Mouse (Mus musculus) heart, embryonic 12.5 days (tissue): ENCODE data around the gene Catsper3. TPM values are rescaled to one million over a fixed set of nuclear protein-coding genes. Genes with fewer than 3 reads are reported as not detected.

Experiments
- ATAC-seq: fragments of 200-750 bp; cut with Nextera tagmentation; 2 replicates; pipeline ENCODE4 v1.8.0; 2017; ENCODE audit warnings: moderate TSS enrichment, moderate library complexity; ENCODE audit not compliant: insufficient number of reproducible peaks, low FRiP score
- H3K27ac ChIP-seq: fragments of 300-500 bp; sonication (generic); 2 replicates; pipeline ENCODE4 v1.5.1; 2016; ENCODE audit warnings: mild to moderate bottlenecking, moderate library complexity; ENCODE audit not compliant: poor library complexity, severe bottlenecking
- H3K27me3 ChIP-seq: fragments of 300-500 bp; sonication (generic); replicated peaks from 2 replicates; pipeline ENCODE4 v1.6.1; 2016; ENCODE audit warnings: mild to moderate bottlenecking, moderate library complexity
- H3K36me3 ChIP-seq: fragments of 300-500 bp; sonication (generic); 2 replicates; pipeline ENCODE4 v1.6.1; 2016; ENCODE audit warnings: mild to moderate bottlenecking, moderate library complexity
- H3K4me1 ChIP-seq: fragments of 300-500 bp; sonication (generic); replicated peaks from 2 replicates; pipeline ENCODE4 v1.6.1; 2016; ENCODE audit warnings: mild to moderate bottlenecking
- H3K4me2 ChIP-seq: fragments of 300-500 bp; sonication (generic); 2 replicates; pipeline ENCODE4 v1.6.1; 2016; ENCODE audit warnings: mild to moderate bottlenecking, moderate library complexity
- H3K4me3 ChIP-seq: fragments of 300-500 bp; sonication (generic); 2 replicates; pipeline ENCODE4 v1.5.1; 2016; ENCODE audit warnings: mild to moderate bottlenecking
- H3K9ac ChIP-seq: fragments of 300-500 bp; sonication (generic); 2 replicates; pipeline ENCODE4 v1.6.1; 2016; ENCODE audit warnings: mild to moderate bottlenecking, moderate library complexity
- H3K9me3 ChIP-seq: fragments of 300-500 bp; sonication (generic); replicated peaks from 2 replicates; pipeline ENCODE4 v1.6.1; 2016; ENCODE audit warnings: mild to moderate bottlenecking, moderate library complexity
- WGBS: fragments of 180-500 bp; shearing (Covaris S2); methylation state at CpG from one replicate; pipeline ENCODE4 v1.1.7; 2016; 5-methylcytosine and 5-hydroxymethylcytosine counted together
- polyA plus RNA-seq: library from polyadenylated mRNA; unstranded; fragments of >200 nt; fragmentation: Nextera tagmentation; extraction: Ambion mirVana; gene quantifications from 2 replicates; pipeline ENCODE4 v1.2.1, GENCODE M21; 2016

Catsper3 gene
- polyA plus RNA-seq, 1 experiment from 2014 or later: not detected

DNA sequence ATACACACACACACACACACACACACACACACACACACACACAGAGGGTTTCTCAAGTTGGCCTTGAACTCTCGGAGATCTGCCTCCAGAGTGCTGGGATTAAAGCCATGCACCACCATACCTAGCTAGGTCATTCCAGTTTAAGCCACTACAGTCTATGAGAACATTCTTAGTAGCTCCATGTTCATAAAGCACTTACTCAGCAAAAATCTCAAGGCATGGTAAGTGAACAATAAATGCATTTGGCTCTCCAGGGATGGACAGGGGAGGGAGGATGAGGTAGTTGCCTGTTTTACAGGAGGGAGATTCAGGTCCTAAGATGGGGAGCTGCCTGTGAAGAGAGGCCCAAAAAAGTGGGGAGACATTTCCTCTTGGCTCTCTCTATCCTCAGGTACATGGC is 19.6 kb downstream of the Catsper3 start:
- WGBS: 91% methylated on average over 1 of the region's 1 CpGs
- Histone ChIP-seq H3K4me1 (no peaks in the 10 kb centered on the region), H3K9me3 (peaks cover 8% of the 10 kb centered on the region), H3K4me2 (no peak overlapping the region), H3K27ac (no peak overlapping the region), H3K4me3 (no peak overlapping the region), H3K36me3 (no peaks in the 10 kb centered on the region), H3K27me3 (0 out of 2 replicates have a peak, but pooled peaks cover 6% of the 10 kb centered on the region), H3K9ac (no peak overlapping the region)
- no peak for ATAC-seq

DNA sequence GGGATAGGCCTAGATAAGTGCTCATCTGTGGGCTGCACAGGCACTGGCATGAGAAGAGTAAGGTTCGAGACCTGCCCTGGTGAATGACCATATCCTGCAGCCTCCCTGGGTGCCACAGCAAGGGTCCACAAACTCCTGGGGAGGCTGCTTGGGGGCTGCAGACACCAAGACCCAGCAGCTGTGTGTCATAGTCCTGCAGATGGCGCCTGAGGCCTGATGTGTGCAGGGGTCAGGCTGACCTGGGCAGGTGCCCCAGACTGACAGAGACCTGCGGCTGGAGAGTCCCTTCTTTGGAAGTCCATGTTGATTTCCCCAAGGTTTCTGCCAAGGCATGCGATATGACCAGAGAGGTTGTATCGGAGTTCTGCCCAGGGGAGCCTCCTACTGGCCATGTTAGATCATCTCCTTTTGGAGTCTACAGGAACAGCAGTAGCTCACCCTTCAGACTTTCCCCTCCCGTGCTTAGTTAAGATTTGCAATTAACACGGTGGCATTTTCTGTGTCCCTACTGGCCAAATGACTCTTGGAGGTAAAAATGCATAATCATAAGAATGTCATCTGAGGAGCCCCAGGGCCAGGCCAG is 24.8 kb downstream of the Catsper3 start:
- H3K27me3 ChIP-seq: peaks cover 22% of the 10 kb centered on the region; the same call in 1 of the 2 replicates

DNA sequence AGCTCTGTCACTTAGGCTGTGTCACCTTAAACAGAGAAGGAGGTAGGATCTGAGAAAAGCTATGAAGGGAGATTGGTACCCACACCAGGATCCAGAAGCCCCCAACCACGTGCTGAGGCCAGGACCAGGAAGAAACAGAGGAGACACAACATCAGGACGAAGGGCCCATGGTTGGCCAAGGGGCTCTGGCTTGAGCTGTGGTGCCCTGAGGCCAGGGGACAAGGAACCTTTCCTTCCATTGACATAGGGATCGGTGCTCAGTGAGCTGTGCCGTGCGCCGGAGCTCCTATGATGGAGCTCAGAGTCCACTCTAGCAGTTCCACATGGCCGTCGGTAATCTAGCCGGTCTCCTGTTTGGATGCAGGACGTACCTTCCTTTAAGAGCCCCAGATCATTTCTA is 25.3 kb downstream of the Catsper3 start:
- H3K27me3 ChIP-seq: peaks cover 22% of the 10 kb centered on the region; the same call in 1 of the 2 replicates
- H3K9me3 ChIP-seq: no peaks in the 10 kb centered on the region
- H3K4me3 ChIP-seq: no peak overlapping the region
- no peak overlapping the region for H3K27ac ChIP-seq
- ATAC-seq: no peak
- no peak overlapping the region for H3K4me2 ChIP-seq
- H3K36me3 ChIP-seq: no peaks in the 10 kb centered on the region
- 86% methylated on average over 10 of the region's 10 CpGs for WGBS
- H3K4me1 ChIP-seq: no peaks in the 10 kb centered on the region
- H3K9ac ChIP-seq: no peak overlapping the region

More for the DNA sequence above, 24.8 kb downstream of the Catsper3 start:
- H3K4me1 ChIP-seq: no peaks in the 10 kb centered on the region
- H3K4me2 ChIP-seq: no peak overlapping the region
- no peak overlapping the region for H3K9ac ChIP-seq
- no peak for ATAC-seq
- WGBS: 55% methylated on average over 7 of the region's 7 CpGs
- H3K36me3 ChIP-seq: no peaks in the 10 kb centered on the region
- H3K9me3 ChIP-seq: no peaks in the 10 kb centered on the region
- no peak overlapping the region for H3K4me3 ChIP-seq
- H3K27ac ChIP-seq: no peak overlapping the region

DNA sequence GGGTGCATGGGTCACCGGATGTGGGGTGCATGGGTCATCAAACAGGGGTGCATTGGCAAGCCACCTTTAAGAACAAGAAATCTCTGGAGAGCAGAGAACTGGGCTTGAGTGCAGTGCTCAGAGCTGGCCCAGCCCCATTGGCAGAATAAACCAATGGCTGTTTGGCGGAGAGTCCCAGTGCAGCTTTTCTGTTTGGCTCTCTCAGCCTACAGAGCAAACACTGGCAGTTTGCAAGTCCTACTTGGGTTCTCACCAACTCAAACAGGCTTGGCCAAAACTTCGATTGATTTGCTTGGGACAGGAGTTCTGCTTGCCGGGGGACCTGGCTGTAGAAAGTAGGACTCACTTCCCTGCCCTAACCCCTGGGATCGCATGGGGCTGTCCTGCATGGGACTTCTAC is 26.6 kb downstream of the Catsper3 start:
- H3K9ac ChIP-seq: no peak overlapping the region
- H3K36me3 ChIP-seq: no peaks in the 10 kb centered on the region
- no peak for ATAC-seq
- H3K9me3 ChIP-seq: no peaks in the 10 kb centered on the region
- H3K4me3 ChIP-seq: no peak overlapping the region
- H3K4me1 ChIP-seq: no peaks in the 10 kb centered on the region
- WGBS: 65% methylated on average over 5 of the region's 5 CpGs
- peaks cover 32% of the 10 kb centered on the region for H3K27me3 ChIP-seq
- H3K27ac ChIP-seq: no peak overlapping the region
- no peak overlapping the region for H3K4me2 ChIP-seq

DNA sequence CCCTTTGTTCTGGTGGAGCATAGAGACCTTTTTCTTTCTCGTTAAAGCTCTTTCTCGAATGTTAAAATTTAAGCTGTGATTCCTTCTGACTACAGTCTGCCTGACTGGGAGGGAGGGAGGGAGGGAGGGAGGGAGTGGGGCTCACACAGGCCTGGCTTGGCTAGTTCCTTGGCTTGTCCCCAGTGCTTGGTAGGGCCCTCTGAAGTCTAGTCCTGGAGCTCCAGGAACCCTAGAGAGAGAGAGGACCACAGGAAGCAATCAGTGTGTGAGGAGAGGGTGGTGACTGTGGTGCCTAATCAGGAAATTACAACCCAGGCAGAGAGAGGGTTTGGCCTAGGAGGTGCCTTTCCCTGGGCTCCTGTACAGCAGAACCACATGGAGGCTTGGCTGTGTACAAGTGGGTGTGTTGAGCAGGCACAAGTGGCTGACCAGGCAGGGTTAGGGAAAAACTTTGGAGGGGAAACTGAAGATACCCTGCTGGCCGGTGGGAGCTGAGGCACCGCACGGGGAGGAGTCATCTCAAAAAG is 29.2 kb downstream of the Catsper3 start:
- Histone ChIP-seq H3K27ac (no peak overlapping the region), H3K4me2 (no peak overlapping the region), H3K9me3 (no peaks in the 10 kb centered on the region), H3K4me1 (no peaks in the 10 kb centered on the region), H3K27me3 (peaks cover 46% of the 10 kb centered on the region), H3K4me3 (no peak overlapping the region), H3K9ac (no peak overlapping the region), H3K36me3 (no peaks in the 10 kb centered on the region)
- ATAC-seq: no peak
- WGBS: 63% methylated on average over 5 of the region's 5 CpGs

DNA sequence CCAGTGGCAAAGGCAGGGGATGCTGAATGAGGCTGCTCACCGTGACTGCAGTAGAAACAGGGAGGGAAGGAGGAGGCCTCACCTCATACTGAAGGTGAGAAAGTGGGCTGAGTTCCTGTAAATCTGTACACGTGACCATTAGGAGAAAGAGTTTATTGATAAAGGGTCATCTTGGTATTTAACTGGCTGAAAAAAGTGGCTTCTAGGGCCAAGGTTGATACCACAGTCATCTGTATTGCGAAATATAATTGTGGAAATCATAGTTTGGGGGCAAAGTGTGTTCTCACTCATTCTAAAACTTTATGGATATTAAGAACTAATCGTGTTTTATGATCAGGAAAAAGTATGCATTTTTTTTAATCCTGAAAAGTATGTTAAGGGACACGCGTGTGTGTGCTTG is 30.5 kb downstream of the Catsper3 start:
- Histone ChIP-seq H3K4me2 (no peak overlapping the region), H3K27me3 (peaks cover 47% of the 10 kb centered on the region), H3K27ac (no peak overlapping the region), H3K9me3 (no peaks in the 10 kb centered on the region), H3K4me1 (no peaks in the 10 kb centered on the region), H3K4me3 (no peak overlapping the region), H3K9ac (no peak overlapping the region), H3K36me3 (no peaks in the 10 kb centered on the region)
- no peak for ATAC-seq
- 71% methylated on average over 6 of the region's 6 CpGs for WGBS

DNA sequence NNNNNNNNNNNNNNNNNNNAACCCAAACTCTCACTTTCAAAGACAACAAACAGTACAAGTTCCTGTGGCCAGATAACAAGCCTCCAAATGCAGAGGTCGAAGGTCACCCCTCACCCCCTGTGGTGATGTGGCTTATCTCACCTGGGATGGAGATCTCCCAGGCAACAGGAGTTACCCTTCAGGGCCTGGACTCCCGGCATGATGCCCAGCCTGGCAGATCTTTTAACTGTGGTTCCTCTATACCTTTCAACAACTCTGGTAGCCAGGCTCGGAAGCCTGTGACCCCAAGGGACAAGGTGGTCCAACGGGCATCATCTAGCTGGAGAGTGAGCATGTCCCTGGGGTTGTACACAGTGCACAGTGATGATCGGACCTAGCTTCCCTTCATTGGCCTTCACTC is 38.1 kb downstream of the Catsper3 start:
- ATAC-seq: no peak
- H3K4me2 ChIP-seq: no peak overlapping the region
- no peak overlapping the region for H3K27ac ChIP-seq
- 50% methylated on average over 5 of the region's 5 CpGs for WGBS
- H3K27me3 ChIP-seq: peaks cover 76% of the 10 kb centered on the region
- H3K9me3 ChIP-seq: no peaks in the 10 kb centered on the region
- H3K36me3 ChIP-seq: no peaks in the 10 kb centered on the region
- H3K4me3 ChIP-seq: no peak overlapping the region
- H3K4me1 ChIP-seq: peaks cover 11% of the 10 kb centered on the region; the same call in 1 of the 2 replicates
- H3K9ac ChIP-seq: no peak overlapping the region

DNA sequence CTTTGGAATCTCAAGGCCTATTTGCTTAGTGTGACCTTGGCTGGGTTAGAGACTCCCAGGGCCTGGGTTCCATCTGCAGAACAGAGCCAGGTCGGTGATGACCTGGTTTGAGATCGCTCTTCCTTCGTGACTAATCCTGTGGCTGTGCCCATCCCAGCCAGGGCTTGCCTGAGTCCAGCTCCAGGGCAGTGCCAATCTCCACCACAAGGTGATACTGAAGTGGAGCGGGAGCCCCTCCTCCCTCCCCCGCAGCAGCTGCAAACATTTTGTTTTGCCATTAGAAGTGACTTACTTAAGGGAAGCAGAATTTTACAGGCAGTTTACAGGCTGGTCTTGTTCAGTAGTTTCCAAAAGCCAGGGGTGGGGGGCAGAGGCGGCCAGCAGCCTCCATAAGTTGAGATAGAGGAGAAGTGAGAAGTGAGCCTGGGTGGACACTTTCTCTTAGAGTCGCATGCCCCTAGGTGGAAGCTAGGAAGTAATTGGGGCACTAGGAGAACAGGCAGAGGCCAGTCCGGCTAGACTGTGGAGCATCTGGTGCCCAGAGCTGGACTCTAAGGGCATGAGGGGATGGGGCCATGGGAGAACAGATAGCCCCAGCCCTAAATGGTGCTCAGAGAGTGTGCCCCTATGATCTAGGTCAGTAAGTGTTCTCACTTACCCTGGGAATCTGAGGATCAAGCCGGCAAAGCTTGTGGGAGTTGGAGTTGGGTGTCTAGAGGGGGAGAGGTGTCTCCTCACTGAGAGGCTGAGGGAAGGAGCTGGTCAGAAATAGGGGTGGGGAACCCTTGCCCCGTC is 40.0 kb downstream of the Catsper3 start:
- WGBS: 16% methylated on average over 10 of the region's 10 CpGs
- Histone ChIP-seq H3K9me3 (no peaks in the 10 kb centered on the region), H3K27ac (no peak overlapping the region), H3K9ac (no peak overlapping the region), H3K4me2 (no peak overlapping the region), H3K36me3 (no peaks in the 10 kb centered on the region), H3K4me1 (peaks cover 17% of the 10 kb centered on the region; the same call in 1 of the 2 replicates), H3K4me3 (no peak overlapping the region), H3K27me3 (peaks cover 83% of the 10 kb centered on the region)
- no peak for ATAC-seq

DNA sequence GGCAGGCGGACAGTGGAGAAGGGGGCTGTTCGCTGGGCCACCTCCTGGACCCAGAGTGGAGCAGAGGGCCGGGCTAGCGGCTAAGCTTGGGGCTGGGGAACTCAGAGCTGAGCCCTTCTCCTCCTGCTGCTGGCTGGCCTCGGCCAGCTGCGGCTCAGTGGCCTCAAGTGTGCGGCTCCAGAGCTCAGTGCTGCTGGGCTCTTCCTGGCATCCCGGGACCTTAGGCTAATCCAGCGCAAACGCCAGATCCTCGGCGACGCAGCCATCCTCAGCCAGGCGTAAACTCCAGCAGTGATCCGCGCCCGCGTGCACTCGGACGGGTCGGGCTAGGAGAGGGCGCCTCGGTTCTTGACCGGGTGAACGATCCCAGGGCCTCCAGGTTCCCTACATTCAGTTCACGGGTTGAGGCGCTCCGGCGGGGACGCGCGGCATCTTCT is 40.9 kb downstream of the Catsper3 start:
- Histone ChIP-seq H3K9ac (no peak overlapping the region), H3K36me3 (no peaks in the 10 kb centered on the region), H3K4me3 (peak overlapping the region; percentile 24; the same call in 1 of the 2 replicates), H3K27me3 (peaks cover 88% of the 10 kb centered on the region), H3K27ac (no peak overlapping the region), H3K4me2 (peak overlapping the region; percentile 34), H3K9me3 (no peaks in the 10 kb centered on the region), H3K4me1 (peaks cover 23% of the 10 kb centered on the region)
- WGBS: 1% methylated on average over 32 of the region's 32 CpGs
- no peak for ATAC-seq

DNA sequence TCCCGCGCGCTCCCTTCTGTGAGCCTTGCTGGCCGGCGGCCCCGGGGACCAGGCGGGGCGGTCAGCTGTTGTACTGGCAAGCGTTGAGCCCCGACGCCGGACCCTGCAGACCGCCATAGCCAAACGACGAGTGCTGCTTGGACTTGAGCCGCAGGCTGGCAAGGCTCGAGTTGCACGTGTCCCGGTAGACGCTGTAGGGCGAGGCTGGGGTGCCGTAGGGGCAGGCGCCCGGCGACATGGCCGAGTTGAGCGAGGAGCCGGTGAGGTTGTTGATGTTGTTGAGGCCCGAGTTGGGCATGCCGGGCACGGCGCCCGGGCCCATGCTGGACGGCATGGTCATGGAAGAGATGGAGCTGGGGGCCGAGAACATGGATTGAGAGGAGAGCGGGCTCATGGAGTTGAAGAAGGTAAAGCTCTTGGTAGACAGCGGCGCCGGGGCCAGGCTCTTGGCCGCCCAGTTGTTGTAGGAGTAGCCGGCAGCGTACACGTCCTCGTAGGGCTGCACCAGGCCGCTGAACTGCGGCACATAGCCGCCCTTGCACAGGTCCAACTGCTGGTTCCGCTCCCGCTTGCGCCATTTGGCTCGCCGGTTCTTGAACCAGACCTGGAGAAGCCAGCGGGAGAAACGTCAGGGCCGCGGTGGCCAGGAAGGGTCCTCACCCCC is 41.8 kb downstream of the Catsper3 start:
- Histone ChIP-seq H3K9ac (no peak overlapping the region), H3K9me3 (no peaks in the 10 kb centered on the region), H3K4me3 (peak overlapping the region; percentile 24; the same call in 1 of the 2 replicates), H3K36me3 (no peaks in the 10 kb centered on the region), H3K4me2 (peak overlapping the region; percentile 25; the same call in 1 of the 2 replicates), H3K27ac (no peak overlapping the region), H3K27me3 (peaks cover 88% of the 10 kb centered on the region), H3K4me1 (peaks cover 31% of the 10 kb centered on the region)
- WGBS: 2% methylated on average over 53 of the region's 56 CpGs
- ATAC-seq: no peak
